Mouse (Mus musculus) forebrain, embryonic 11.5 days (tissue): Measurements from ENCODE around the gene Agap2. TPM values are rescaled to one million over a fixed set of nuclear protein-coding genes. Genes with fewer than 3 reads are reported as not detected.

ENCODE experiments used
- ATAC-seq: fragments of 200-750 bp; cut with Nextera tagmentation; replicated peaks from 2 replicates; pipeline ENCODE4 v1.8.0; 2017; ENCODE audit warnings: moderate TSS enrichment; ENCODE audit not compliant: low FRiP score
- DNase-seq: peaks from one replicate; pipeline ENCODE4 v3.0.0-alpha.2; 2017; ENCODE audit warnings: low spot score
- H3K27ac ChIP-seq: fragments of 300-500 bp; sonication (generic); 2 replicates; pipeline ENCODE4 v1.5.1; 2014; ENCODE audit warnings: low read depth, low read length
- H3K27me3 ChIP-seq: fragments of 300-500 bp; sonication (generic); 2 replicates; pipeline ENCODE4 v1.6.1; 2014; ENCODE audit warnings: mild to moderate bottlenecking, low read length, mixed read lengths; ENCODE audit not compliant: control insufficient read depth, insufficient read depth
- H3K36me3 ChIP-seq: fragments of 300-500 bp; sonication (generic); 2 replicates; pipeline ENCODE4 v1.6.1; 2014; ENCODE audit warnings: mild to moderate bottlenecking, low read length, moderate library complexity, mixed read lengths; ENCODE audit not compliant: control insufficient read depth, insufficient read depth
- H3K4me1 ChIP-seq: fragments of 300-500 bp; sonication (generic); replicated peaks from 2 replicates; pipeline ENCODE4 v1.6.1; 2014; ENCODE audit warnings: low read length, mixed read lengths; ENCODE audit not compliant: control insufficient read depth, insufficient read depth
- H3K4me2 ChIP-seq: fragments of 300-500 bp; sonication (generic); 2 replicates; pipeline ENCODE4 v1.6.1; 2014; ENCODE audit warnings: low read depth, mild to moderate bottlenecking, low read length, moderate library complexity, mixed read lengths; ENCODE audit not compliant: severe bottlenecking
- H3K4me3 ChIP-seq: fragments of 300-500 bp; sonication (generic); 2 replicates; pipeline ENCODE4 v1.5.1; 2014; ENCODE audit warnings: low read depth, low read length
- H3K9ac ChIP-seq: fragments of 300-500 bp; sonication (generic); 2 replicates; pipeline ENCODE4 v1.6.1; 2014; ENCODE audit warnings: low read length
- H3K9me3 ChIP-seq: fragments of 300-500 bp; sonication (generic); 2 replicates; pipeline ENCODE4 v1.6.1; 2016; ENCODE audit warnings: low read length, mixed read lengths; ENCODE audit not compliant: control insufficient read depth
- WGBS: fragments of 180-500 bp; shearing (Covaris S2); extraction: QIAGEN DNeasy Blood & Tissue Kit; methylation state at CpG from one replicate; pipeline ENCODE4 v1.1.7; 2014; 5-methylcytosine and 5-hydroxymethylcytosine counted together
- polyA plus RNA-seq: library from polyadenylated mRNA; unstranded; fragments of >200 nt; fragmentation: Nextera tagmentation; extraction: Ambion mirVana; gene quantifications from 2 replicates; pipeline ENCODE4 v1.2.1, GENCODE M21; 2014

Gene Agap2
- polyA plus RNA-seq, 1 experiment from 2014 or later: 0.64 TPM

DNA sequence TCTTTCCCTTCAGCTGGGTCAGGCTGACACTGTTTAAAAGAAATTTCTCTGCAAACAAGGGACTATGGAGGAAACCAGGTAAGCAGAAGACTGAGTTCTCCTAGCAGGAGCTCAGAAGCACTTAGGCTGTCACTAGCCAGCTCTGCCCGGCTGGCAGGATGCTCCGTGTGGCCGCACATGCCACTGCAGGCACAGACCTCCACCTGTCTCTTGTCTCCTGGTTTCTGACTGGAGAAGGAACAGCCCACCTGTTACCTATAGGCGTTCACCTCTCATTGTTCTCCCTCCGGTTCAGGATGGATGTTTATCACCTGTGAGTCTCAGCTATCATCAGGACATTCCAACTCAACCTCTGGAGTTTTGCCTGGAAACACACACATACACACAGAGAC lies 8.8 kb downstream of the Agap2 start:
- no peak overlapping the region for H3K9ac ChIP-seq
- no peaks in the 10 kb centered on the region for H3K9me3 ChIP-seq
- 64% methylated on average over 5 of the region's 5 CpGs for WGBS
- no peak for ATAC-seq
- no peaks in the 10 kb centered on the region for H3K36me3 ChIP-seq
- no peak overlapping the region for H3K27ac ChIP-seq
- H3K4me1 ChIP-seq: peaks cover 22% of the 10 kb centered on the region; the same call in 1 of the 2 replicates
- no peak for DNase-seq
- no peak overlapping the region for H3K4me3 ChIP-seq
- H3K27me3 ChIP-seq: peaks cover 42% of the 10 kb centered on the region
- H3K4me2 ChIP-seq: no peak overlapping the region

DNA sequence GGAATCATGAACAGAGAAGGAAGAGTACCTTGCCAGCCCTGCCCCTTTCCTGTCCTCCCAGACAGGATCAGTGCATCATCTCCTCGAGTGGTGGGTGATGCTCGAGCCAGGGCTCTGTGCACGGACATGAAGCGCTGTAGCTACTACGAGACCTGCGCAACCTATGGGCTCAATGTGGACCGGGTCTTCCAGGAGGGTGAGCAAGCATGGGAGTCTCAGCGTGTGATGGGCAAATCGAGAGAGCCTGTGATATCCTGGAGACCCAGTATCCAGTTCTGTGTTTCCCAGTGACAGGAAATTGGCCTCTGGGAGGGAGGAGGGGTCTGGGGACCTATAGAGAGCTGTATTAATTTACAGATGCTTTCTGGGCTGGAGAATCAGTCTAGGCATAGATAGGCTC lies 10.0 kb downstream of the Agap2 start:
- DNase-seq: no peak
- Histone ChIP-seq H3K4me3 (no peak overlapping the region), H3K4me1 (peaks cover 17% of the 10 kb centered on the region; the same call in 1 of the 2 replicates), H3K36me3 (no peaks in the 10 kb centered on the region), H3K9me3 (no peaks in the 10 kb centered on the region), H3K27ac (no peak overlapping the region), H3K4me2 (no peak overlapping the region), H3K9ac (no peak overlapping the region), H3K27me3 (peaks cover 43% of the 10 kb centered on the region)
- WGBS: 88% methylated on average over 9 of the region's 9 CpGs
- ATAC-seq: no peak

DNA sequence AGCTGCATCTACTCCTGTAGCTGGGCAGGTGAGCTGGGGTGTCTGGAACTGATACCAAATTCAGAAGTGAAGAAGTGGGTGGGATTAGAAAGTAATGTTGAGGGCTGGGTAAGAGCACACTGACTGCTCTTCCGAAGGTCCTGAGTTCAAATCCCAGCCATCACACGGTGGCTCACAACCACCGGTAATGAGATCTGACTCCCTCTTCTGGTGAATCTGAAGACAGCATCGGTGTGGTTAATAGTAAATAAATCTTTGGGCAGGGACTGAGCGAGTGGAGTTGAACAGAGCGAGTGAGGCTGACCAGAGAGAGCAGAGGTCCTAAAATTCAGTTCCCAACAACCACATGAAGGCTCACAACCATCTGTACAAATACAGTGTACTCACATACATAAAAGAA lies 10.5 kb downstream of the Agap2 start:
- no peaks in the 10 kb centered on the region for H3K9me3 ChIP-seq
- H3K4me3 ChIP-seq: no peak overlapping the region
- peaks cover 43% of the 10 kb centered on the region for H3K27me3 ChIP-seq
- no peak overlapping the region for H3K27ac ChIP-seq
- H3K36me3 ChIP-seq: no peaks in the 10 kb centered on the region
- H3K4me2 ChIP-seq: no peak overlapping the region
- H3K4me1 ChIP-seq: peaks cover 13% of the 10 kb centered on the region; the same call in 1 of the 2 replicates
- DNase-seq (no peak), ATAC-seq (no peak)
- 83% methylated on average over 6 of the region's 6 CpGs for WGBS
- H3K9ac ChIP-seq: no peak overlapping the region

DNA sequence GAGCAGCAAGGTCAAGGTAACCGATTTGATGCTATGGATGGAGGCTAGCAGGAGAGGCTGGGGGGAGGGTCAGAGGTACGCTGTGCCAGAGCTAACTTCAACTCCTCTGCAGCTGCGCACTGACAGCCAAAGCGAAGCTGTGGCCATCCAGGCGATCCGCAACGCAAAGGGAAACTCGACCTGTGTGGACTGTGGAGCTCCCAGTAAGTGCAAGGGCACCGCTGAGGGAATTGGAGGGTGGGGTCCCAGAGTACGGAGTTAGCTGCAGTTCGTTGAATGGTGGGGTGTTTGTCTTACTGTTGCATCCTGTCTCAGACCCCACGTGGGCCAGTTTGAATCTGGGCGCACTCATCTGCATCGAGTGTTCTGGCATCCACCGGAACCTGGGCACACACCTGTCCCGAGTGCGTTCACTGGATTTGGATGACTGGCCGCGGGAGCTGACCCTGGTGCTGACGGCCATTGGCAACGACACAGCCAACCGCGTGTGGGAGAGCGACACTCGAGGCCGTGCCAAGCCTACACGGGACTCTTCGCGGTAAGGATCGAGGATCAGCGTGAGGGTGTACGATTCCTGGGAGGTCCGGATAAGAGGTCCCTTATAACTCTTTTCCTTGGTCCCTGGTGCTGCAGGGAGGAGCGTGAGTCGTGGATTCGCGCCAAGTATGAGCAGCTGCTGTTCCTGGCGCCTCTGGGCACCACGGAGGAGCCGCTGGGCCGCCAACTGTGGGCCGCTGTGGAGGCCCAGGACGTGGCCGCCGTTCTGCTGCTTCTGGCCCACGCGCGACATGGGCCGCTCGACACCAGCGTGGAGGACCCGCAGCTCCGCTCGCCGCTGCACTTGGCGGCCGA lies 15.7 kb downstream of the Agap2 start:
- Histone ChIP-seq H3K4me1 (peaks cover 10% of the 10 kb centered on the region), H3K4me2 (peak overlapping the region; percentile 38), H3K27ac (no peak overlapping the region), H3K9me3 (no peaks in the 10 kb centered on the region), H3K4me3 (peak overlapping the region; percentile 16; the same call in 1 of the 2 replicates), H3K27me3 (peaks cover 38% of the 10 kb centered on the region), H3K9ac (no peak overlapping the region), H3K36me3 (no peaks in the 10 kb centered on the region)
- DNase-seq (peak; percentile 63), ATAC-seq (no peak)
- 8% methylated on average over 57 of the region's 57 CpGs for WGBS

DNA sequence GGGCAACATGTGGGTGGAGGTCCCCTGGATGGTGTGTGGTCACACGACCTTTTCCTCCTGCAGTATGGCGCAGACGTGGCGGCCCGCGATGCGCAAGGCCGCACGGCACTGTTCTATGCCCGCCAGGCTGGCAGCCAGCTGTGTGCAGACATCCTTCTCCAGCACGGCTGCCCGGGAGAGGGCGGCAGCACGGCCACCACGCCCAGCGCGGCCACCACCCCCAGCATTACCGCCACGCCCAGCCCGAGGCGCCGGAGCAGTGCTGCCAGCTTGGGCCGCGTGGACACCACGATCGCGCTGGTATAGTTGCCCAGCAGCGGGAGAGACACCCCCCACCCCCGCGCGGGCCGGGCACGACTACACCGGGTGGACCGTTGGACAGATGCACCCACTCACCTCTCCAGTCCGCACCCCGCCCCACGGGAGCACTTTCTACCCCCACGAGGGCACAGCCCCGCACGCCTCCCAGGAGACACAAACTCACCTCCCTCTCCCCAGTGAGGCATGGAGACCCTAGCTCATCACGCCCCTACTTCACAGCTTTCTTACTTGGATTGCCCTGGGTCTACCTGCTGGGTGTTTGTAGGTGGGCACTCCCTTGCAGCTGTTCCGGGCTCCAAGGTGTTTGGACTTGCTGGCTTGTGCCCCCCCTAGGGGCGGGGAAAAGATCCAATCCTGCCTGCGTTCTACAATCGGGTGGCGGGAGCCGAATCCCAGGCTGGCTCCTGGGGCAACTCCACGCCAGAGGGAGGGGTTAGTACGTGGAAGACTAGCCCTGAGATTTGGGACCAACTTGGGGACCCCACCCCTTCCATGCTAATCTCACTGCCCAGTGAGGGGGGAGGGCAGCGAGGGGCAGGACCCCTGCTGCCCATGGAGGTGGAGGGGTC lies 16.7 kb downstream of the Agap2 start:
- ATAC-seq: peak; percentile 51; the same call in 1 of the 2 replicates
- Histone ChIP-seq H3K4me2 (peak overlapping the region; percentile 38), H3K4me1 (peaks cover 10% of the 10 kb centered on the region), H3K27ac (no peak overlapping the region), H3K9me3 (no peaks in the 10 kb centered on the region), H3K36me3 (no peaks in the 10 kb centered on the region; the same call in 1 of the 2 replicates), H3K9ac (no peak overlapping the region), H3K4me3 (peak overlapping the region; percentile 16; the same call in 1 of the 2 replicates), H3K27me3 (peaks cover 38% of the 10 kb centered on the region)
- WGBS: 6% methylated on average over 51 of the region's 51 CpGs
- peak; percentile 66 for DNase-seq

DNA sequence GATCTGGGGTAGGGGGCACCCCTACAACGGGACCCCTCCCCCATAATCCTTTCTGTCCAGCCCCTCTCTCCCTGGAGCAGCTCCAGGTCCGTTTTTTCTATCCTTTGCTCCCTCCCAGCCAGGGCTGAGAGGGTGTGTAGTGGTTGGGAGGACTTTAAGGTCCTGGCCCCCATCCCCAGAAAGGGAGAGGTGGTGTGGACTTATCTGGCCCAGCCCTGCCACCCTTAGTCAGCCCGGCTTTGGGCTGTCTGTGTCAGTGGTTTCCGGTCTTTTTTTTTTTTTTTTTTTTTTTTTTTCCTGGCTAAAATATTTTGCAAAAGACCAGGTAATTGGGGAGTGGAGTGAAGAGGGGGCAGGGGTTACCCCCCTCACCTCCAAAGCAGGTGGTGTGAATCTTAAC lies 17.7 kb downstream of the Agap2 start:
- no peak overlapping the region for H3K4me3 ChIP-seq
- 56% methylated on average over 4 of the region's 4 CpGs for WGBS
- no peaks in the 10 kb centered on the region; the same call in 1 of the 2 replicates for H3K36me3 ChIP-seq
- H3K4me2 ChIP-seq: no peak overlapping the region
- ATAC-seq (no peak), DNase-seq (no peak)
- H3K9me3 ChIP-seq: no peaks in the 10 kb centered on the region
- H3K9ac ChIP-seq: no peak overlapping the region
- peaks cover 38% of the 10 kb centered on the region for H3K27me3 ChIP-seq
- H3K27ac ChIP-seq: no peak overlapping the region
- H3K4me1 ChIP-seq: peaks cover 10% of the 10 kb centered on the region

DNA sequence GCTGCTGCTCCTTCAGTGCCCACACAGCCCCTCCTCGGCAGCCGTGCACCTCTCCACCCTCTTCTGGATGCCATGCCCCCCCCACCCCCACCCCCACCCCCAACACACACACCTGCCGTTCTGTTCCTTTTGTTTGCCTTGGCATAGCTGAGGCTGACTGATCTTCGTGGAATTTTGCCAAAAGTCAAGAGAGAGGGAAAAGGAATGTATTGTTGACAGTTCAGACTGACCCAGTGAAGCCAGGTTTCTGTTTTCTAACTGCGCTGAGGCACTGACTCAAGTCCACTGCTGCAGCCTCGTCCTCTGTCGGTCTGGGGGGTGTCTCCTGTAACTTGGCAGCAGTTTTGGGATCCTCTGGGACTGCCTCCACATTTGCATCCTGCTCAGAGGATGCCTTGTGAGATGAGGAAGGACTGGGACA lies 19.3 kb downstream of the Agap2 start:
- Histone ChIP-seq H3K9ac (no peak overlapping the region), H3K36me3 (no peaks in the 10 kb centered on the region; the same call in 1 of the 2 replicates), H3K4me3 (no peak overlapping the region), H3K9me3 (no peaks in the 10 kb centered on the region), H3K27me3 (peaks cover 34% of the 10 kb centered on the region), H3K4me2 (no peak overlapping the region), H3K4me1 (peaks cover 10% of the 10 kb centered on the region), H3K27ac (no peak overlapping the region)
- ATAC-seq (no peak), DNase-seq (no peak)
- WGBS: 70% methylated on average over 7 of the region's 7 CpGs

DNA sequence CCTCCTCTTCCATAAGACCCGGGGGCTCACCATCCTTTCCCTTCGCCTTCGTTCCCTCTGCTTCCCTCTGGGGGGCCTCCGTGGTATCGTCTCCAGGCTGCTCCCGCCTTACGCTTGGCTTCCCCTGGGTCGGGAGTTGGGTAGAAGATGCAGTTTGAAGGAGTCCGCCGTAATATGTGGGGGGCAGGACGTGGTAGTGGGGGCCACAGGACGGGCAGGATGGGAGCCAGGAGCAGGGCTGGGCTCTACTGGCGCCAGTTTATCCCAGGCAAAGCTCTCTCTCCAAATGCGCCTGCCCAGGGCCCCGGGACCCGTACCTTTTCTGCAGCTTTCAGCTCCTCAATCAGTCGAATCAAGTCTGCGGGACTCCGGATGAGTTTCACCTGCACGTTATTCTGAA lies 23.4 kb downstream of the Agap2 start:
- Histone ChIP-seq H3K4me3 (no peak overlapping the region), H3K9ac (no peak overlapping the region), H3K4me1 (no peaks in the 10 kb centered on the region), H3K27ac (no peak overlapping the region), H3K9me3 (no peaks in the 10 kb centered on the region), H3K27me3 (no peaks in the 10 kb centered on the region), H3K36me3 (no peaks in the 10 kb centered on the region; the same call in 1 of the 2 replicates), H3K4me2 (no peak overlapping the region)
- WGBS: 79% methylated on average over 20 of the region's 20 CpGs
- ATAC-seq (no peak), DNase-seq (no peak)
